Mouse (Mus musculus): ENCODE results near the gene Celf2. TPM values are rescaled to one million over a fixed set of nuclear protein-coding genes. Genes with fewer than 3 reads are reported as not detected.

Celf2 gene
- polyA plus RNA-seq, 1 experiment from 2014 or later, result 51.0 TPM

- no peak overlapping the region for H3K27ac ChIP-seq (ENCODE audit: low read depth, low read length)
- H3K27me3 ChIP-seq (ENCODE audit: control insufficient read depth, insufficient read depth, low read length), result no peaks in the 10 kb centered on the region
- H3K4me2 ChIP-seq, result no peak overlapping the region
- no peak overlapping the region for H3K9ac ChIP-seq (ENCODE audit: low read depth, low read length)
- no peaks in the 10 kb centered on the region for H3K36me3 ChIP-seq (ENCODE audit: control insufficient read depth, insufficient read depth, low read length)
- H3K4me3 ChIP-seq (ENCODE audit: low read depth, low read length), result no peak overlapping the region
- 67% methylated on average over 2 of the region's 2 CpGs for WGBS (ENCODE audit: insufficient replicate concordance)
- no peaks in the 10 kb centered on the region for H3K9me3 ChIP-seq (replicated peaks; ENCODE audit: control insufficient read depth, low read length)
- no peaks in the 10 kb centered on the region for H3K4me1 ChIP-seq (ENCODE audit: control insufficient read depth, insufficient read depth, low read length)
- ATAC-seq (replicated peaks; ENCODE audit: insufficient number of reproducible peaks, low FRiP score, low TSS enrichment), result no peak
Observed at GRCm38 (mm10) chr2:7233411-7233810, 276.0 kb downstream of the Celf2 start.

- Histone ChIP-seq H3K4me1 (ENCODE audit: control insufficient read depth, insufficient read depth, low read length) (0 out of 2 replicates have a peak, but pooled peaks cover 2% of the 10 kb centered on the region), H3K9ac (ENCODE audit: low read depth, low read length) (no peak overlapping the region), H3K27me3 (ENCODE audit: control insufficient read depth, insufficient read depth, low read length) (no peaks in the 10 kb centered on the region), H3K27ac (ENCODE audit: low read depth, low read length) (no peak overlapping the region), H3K4me2 (no peak overlapping the region), H3K36me3 (ENCODE audit: control insufficient read depth, insufficient read depth, low read length) (no peaks in the 10 kb centered on the region), H3K4me3 (ENCODE audit: low read depth, low read length) (no peak overlapping the region), H3K9me3 (replicated peaks; ENCODE audit: control insufficient read depth, low read length) (no peaks in the 10 kb centered on the region)
- ATAC-seq (replicated peaks; ENCODE audit: insufficient number of reproducible peaks, low FRiP score, low TSS enrichment), result no peak
- 73% methylated on average over 7 of the region's 7 CpGs for WGBS (ENCODE audit: insufficient replicate concordance)
Observed at GRCm38 (mm10) chr2:7226785-7227184, 282.6 kb downstream of the Celf2 start.

- Histone ChIP-seq H3K9ac (ENCODE audit: low read depth, low read length) (no peak overlapping the region), H3K4me2 (no peak overlapping the region), H3K27me3 (ENCODE audit: control insufficient read depth, insufficient read depth, low read length) (no peaks in the 10 kb centered on the region), H3K4me3 (ENCODE audit: low read depth, low read length) (no peak overlapping the region), H3K36me3 (ENCODE audit: control insufficient read depth, insufficient read depth, low read length) (no peaks in the 10 kb centered on the region), H3K9me3 (replicated peaks; ENCODE audit: control insufficient read depth, low read length) (no peaks in the 10 kb centered on the region), H3K27ac (ENCODE audit: low read depth, low read length) (no peak overlapping the region), H3K4me1 (ENCODE audit: control insufficient read depth, insufficient read depth, low read length) (0 out of 2 replicates have a peak, but pooled peaks cover 2% of the 10 kb centered on the region)
- WGBS (ENCODE audit: insufficient replicate concordance), result 75% methylated on average over 3 of the region's 3 CpGs
- ATAC-seq (replicated peaks; ENCODE audit: insufficient number of reproducible peaks, low FRiP score, low TSS enrichment), result no peak
Observed at GRCm38 (mm10) chr2:7224346-7225071, 284.9 kb downstream of the Celf2 start.

GRCm38 (mm10) chr2:7223538-7223937, 285.8 kb downstream of the Celf2 start:
- whole genome bisulfite sequencing (ENCODE audit: insufficient replicate concordance), result 52% methylated on average over 2 of the region's 2 CpGs
- H3K9ac ChIP-seq (ENCODE audit: low read depth, low read length), result no peak overlapping the region
- 0 out of 2 replicates have a peak, but pooled peaks cover 2% of the 10 kb centered on the region for H3K4me1 ChIP-seq (ENCODE audit: control insufficient read depth, insufficient read depth, low read length)
- no peak overlapping the region for H3K4me3 ChIP-seq (ENCODE audit: low read depth, low read length)
- H3K27ac ChIP-seq (ENCODE audit: low read depth, low read length), result no peak overlapping the region
- no peaks in the 10 kb centered on the region for H3K9me3 ChIP-seq (replicated peaks; ENCODE audit: control insufficient read depth, low read length)
- no peak overlapping the region for H3K4me2 ChIP-seq
- ATAC-seq (replicated peaks; ENCODE audit: insufficient number of reproducible peaks, low FRiP score, low TSS enrichment), result no peak
- H3K27me3 ChIP-seq (ENCODE audit: control insufficient read depth, insufficient read depth, low read length), result no peaks in the 10 kb centered on the region
- H3K36me3 ChIP-seq (ENCODE audit: control insufficient read depth, insufficient read depth, low read length), result no peaks in the 10 kb centered on the region

GRCm38 (mm10) chr2:7222886-7223285, 286.5 kb downstream of the Celf2 start:
- 71% methylated on average over 6 of the region's 6 CpGs for WGBS (ENCODE audit: insufficient replicate concordance)
- no peak overlapping the region for H3K4me2 ChIP-seq
- ATAC-seq (replicated peaks; ENCODE audit: insufficient number of reproducible peaks, low FRiP score, low TSS enrichment), result no peak

GRCm38 (mm10) chr2:7221856-7222255, 287.5 kb downstream of the Celf2 start:
- no peaks in the 10 kb centered on the region for H3K9me3 ChIP-seq (replicated peaks; ENCODE audit: control insufficient read depth, low read length)
- H3K9ac ChIP-seq (ENCODE audit: low read depth, low read length), result no peak overlapping the region
- H3K27me3 ChIP-seq (ENCODE audit: control insufficient read depth, insufficient read depth, low read length), result no peaks in the 10 kb centered on the region
- H3K4me1 ChIP-seq (ENCODE audit: control insufficient read depth, insufficient read depth, low read length), result 0 out of 2 replicates have a peak, but pooled peaks cover 2% of the 10 kb centered on the region
- H3K4me3 ChIP-seq (ENCODE audit: low read depth, low read length), result no peak overlapping the region
- 79% methylated on average over 1 of the region's 1 CpGs for WGBS (ENCODE audit: insufficient replicate concordance)
- no peak overlapping the region for H3K4me2 ChIP-seq
- no peak overlapping the region for H3K27ac ChIP-seq (ENCODE audit: low read depth, low read length)
- H3K36me3 ChIP-seq (ENCODE audit: control insufficient read depth, insufficient read depth, low read length), result no peaks in the 10 kb centered on the region
- no peak for ATAC-seq (replicated peaks; ENCODE audit: insufficient number of reproducible peaks, low FRiP score, low TSS enrichment)

More at GRCm38 (mm10) chr2:7222886-7223285, 286.5 kb downstream of the Celf2 start:
- Histone ChIP-seq H3K36me3 (ENCODE audit: control insufficient read depth, insufficient read depth, low read length) (no peaks in the 10 kb centered on the region), H3K4me1 (ENCODE audit: control insufficient read depth, insufficient read depth, low read length) (0 out of 2 replicates have a peak, but pooled peaks cover 2% of the 10 kb centered on the region), H3K9me3 (replicated peaks; ENCODE audit: control insufficient read depth, low read length) (no peaks in the 10 kb centered on the region), H3K9ac (ENCODE audit: low read depth, low read length) (no peak overlapping the region), H3K4me3 (ENCODE audit: low read depth, low read length) (no peak overlapping the region), H3K27ac (ENCODE audit: low read depth, low read length) (no peak overlapping the region), H3K27me3 (ENCODE audit: control insufficient read depth, insufficient read depth, low read length) (no peaks in the 10 kb centered on the region)

GRCm38 (mm10) chr2:7218101-7218500, 291.3 kb downstream of the Celf2 start:
- no peak for ATAC-seq (replicated peaks; ENCODE audit: insufficient number of reproducible peaks, low FRiP score, low TSS enrichment)
- Histone ChIP-seq H3K4me3 (ENCODE audit: low read depth, low read length) (no peak overlapping the region), H3K27ac (ENCODE audit: low read depth, low read length) (no peak overlapping the region), H3K4me2 (no peak overlapping the region), H3K4me1 (ENCODE audit: control insufficient read depth, insufficient read depth, low read length) (no peaks in the 10 kb centered on the region), H3K36me3 (ENCODE audit: control insufficient read depth, insufficient read depth, low read length) (no peaks in the 10 kb centered on the region), H3K9me3 (replicated peaks; ENCODE audit: control insufficient read depth, low read length) (no peaks in the 10 kb centered on the region), H3K27me3 (ENCODE audit: control insufficient read depth, insufficient read depth, low read length) (no peaks in the 10 kb centered on the region), H3K9ac (ENCODE audit: low read depth, low read length) (no peak overlapping the region)
- 83% methylated on average over 2 of the region's 2 CpGs for WGBS (ENCODE audit: insufficient replicate concordance)

GRCm38 (mm10) chr2:7207691-7208504, 301.5 kb downstream of the Celf2 start:
- H3K4me3 ChIP-seq (ENCODE audit: low read depth, low read length), result no peak overlapping the region
- no peak overlapping the region for H3K4me2 ChIP-seq
- no peaks in the 10 kb centered on the region for H3K27me3 ChIP-seq (ENCODE audit: control insufficient read depth, insufficient read depth, low read length)
- H3K36me3 ChIP-seq (ENCODE audit: control insufficient read depth, insufficient read depth, low read length), result no peaks in the 10 kb centered on the region
- no peaks in the 10 kb centered on the region for H3K4me1 ChIP-seq (ENCODE audit: control insufficient read depth, insufficient read depth, low read length)
- no peak overlapping the region for H3K27ac ChIP-seq (ENCODE audit: low read depth, low read length)
- no peak overlapping the region for H3K9ac ChIP-seq (ENCODE audit: low read depth, low read length)
- ATAC-seq (replicated peaks; ENCODE audit: insufficient number of reproducible peaks, low FRiP score, low TSS enrichment), result no peak
- no peaks in the 10 kb centered on the region for H3K9me3 ChIP-seq (replicated peaks; ENCODE audit: control insufficient read depth, low read length)
- 68% methylated on average over 15 of the region's 15 CpGs for WGBS (ENCODE audit: insufficient replicate concordance)
